Mouse (Mus musculus) hindlimb bud, embryonic 11.5 days (tissue): ENCODE measurements around the gene Tshb.

ENCODE experiments used
- DNase-seq: peaks from one replicate; pipeline ENCODE4 v3.0.0-alpha.2; 2012; ENCODE audit warnings: low read depth, low spot score; ENCODE audit errors: extremely low spot score

The Tshb gene

GRCm38 (mm10) chr3:102738161-102738901 is 44.2 kb downstream of the Tshb start:
- DNase-seq, result no peak

DNA sequence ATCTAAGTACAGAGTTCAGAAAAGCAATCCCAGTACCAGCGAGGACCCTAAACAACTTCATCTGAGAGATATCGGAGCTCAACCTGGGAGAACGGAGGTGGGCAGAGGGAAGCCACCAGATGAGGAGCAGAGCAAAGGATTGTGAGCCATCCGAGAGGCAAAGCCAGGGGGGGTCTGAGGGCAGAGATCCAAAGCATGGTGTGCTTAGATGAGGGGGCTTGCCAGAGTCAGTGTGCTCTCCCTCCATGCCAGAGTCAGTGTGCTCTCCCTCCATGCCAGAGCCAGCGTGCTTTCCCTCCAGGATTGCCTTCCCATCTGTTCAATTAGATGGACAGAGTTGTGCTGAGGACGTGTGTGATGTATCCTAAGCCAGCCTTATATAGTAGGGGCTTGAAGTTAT is 45.4 kb downstream of the Tshb start:
- DNase-seq, result no peak

- no peak for DNase-seq
Observed at GRCm38 (mm10) chr3:102736436-102736835, 46.1 kb downstream of the Tshb start.

GRCm38 (mm10) chr3:102735638-102736037 is 46.9 kb downstream of the Tshb start:
- no peak for DNase-seq

DNA sequence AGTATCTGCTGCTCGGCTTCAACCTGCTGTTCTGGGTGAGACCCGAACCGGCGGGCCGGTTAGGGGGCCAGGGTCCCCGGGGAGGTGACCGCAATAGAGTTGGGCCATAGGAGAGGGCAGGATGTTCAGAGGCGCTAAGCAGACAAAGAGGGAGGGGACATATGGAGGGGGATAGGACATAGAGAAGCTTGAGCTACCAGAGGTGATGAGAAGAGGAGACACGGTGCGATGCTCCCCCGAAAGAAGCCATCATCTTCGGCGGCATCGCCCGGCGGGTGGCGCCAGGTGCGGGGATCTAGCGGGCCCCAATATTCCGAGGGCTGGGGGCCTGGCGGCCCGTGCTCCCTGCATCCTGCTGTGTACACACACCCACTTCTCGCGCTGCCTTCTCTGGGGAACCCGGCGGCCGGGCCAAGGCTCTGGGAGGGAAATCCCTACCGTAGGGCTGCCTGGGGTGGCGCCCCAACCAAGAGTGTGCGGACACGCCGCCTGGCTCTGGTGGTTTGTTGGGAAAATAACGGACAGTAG is 47.4 kb downstream of the Tshb start:
- no peak for DNase-seq

- DNase-seq, result no peak
Observed at GRCm38 (mm10) chr3:102734313-102735030, 48.0 kb downstream of the Tshb start, which contains the start of gene Tspan2. Tspan2 (plus strand) TSS chr3:102734529.

DNA sequence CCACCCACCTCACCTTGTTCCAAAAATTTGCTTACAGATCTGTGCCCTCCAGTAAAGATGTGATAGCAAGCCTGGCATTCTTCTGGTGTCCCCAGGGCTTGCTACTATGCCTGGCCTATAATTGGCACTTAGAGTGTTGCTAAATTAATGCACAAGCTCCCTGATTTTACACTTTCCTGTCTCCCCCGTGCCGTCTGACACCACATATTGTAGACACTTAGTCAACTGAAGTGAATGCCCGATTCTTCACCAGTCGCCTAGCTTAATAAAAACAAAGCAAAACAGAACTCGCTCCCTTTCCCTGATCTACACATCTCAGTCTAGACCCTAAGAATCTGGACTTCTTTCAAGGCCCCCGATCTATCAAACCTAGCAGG is 48.6 kb downstream of the Tshb start:
- no peak for DNase-seq

- no peak for DNase-seq
Observed at GRCm38 (mm10) chr3:102733050-102733449, 49.5 kb downstream of the Tshb start.

- DNase-seq, result no peak
Observed at GRCm38 (mm10) chr3:102732619-102733018, 49.9 kb downstream of the Tshb start.

- no peak for DNase-seq
Observed at GRCm38 (mm10) chr3:102731112-102731511, 51.4 kb downstream of the Tshb start.

- no peak for DNase-seq
Observed at GRCm38 (mm10) chr3:102729416-102729815, 53.1 kb downstream of the Tshb start.
